Mouse (Mus musculus) C2C12 (cell line): ENCODE measurements around the gene Krtap28-10. TPM values are rescaled to one million over a fixed set of nuclear protein-coding genes. Genes with fewer than 3 reads are reported as not detected.

Experiments
- H3K27me3 ChIP-seq: one replicate; pipeline ENCODE4 v1.6.1; 2011; ENCODE audit not compliant: control insufficient read depth, insufficient read depth, insufficient read length
- H3K36me3 ChIP-seq: one replicate; pipeline ENCODE4 v1.6.1; 2011; ENCODE audit not compliant: control insufficient read depth, insufficient read depth
- H3K4me3 ChIP-seq: one replicate; pipeline ENCODE4 v1.5.1; 2011; ENCODE audit warnings: mild to moderate bottlenecking, control low read depth; ENCODE audit not compliant: poor library complexity, insufficient read depth, severe bottlenecking
- H3K79me2 ChIP-seq: one replicate; pipeline ENCODE4 v1.6.1; 2011; ENCODE audit not compliant: control insufficient read depth, insufficient read depth
- H3K79me3 ChIP-seq: one replicate; pipeline ENCODE4 v1.6.1; 2011; ENCODE audit warnings: low read depth, control low read depth
- H3ac ChIP-seq: one replicate; pipeline ENCODE3; 2011; ENCODE audit warnings: low read depth; ENCODE audit not compliant: control insufficient read depth, insufficient read length
- CEBPB ChIP-seq: IDR thresholded peaks from one replicate; pipeline ENCODE4 v1.6.1; 2011; ENCODE audit warnings: low read depth, mild to moderate bottlenecking, control low read depth, moderate library complexity
- CTCF ChIP-seq: IDR thresholded peaks from one replicate; pipeline ENCODE4 v1.5.1; 2011; ENCODE audit not compliant: control insufficient read depth, insufficient read depth, insufficient read length
- FOSL1 ChIP-seq: IDR thresholded peaks from one replicate; pipeline ENCODE4 v1.8.0; 2011; ENCODE audit warnings: mild to moderate bottlenecking, low read length; ENCODE audit not compliant: poor library complexity, insufficient read depth, severe bottlenecking
- MAX ChIP-seq: IDR thresholded peaks from one replicate; pipeline ENCODE4 v1.6.1; 2011; ENCODE audit warnings: mild to moderate bottlenecking, control low read depth
- MYOD1 ChIP-seq: IDR thresholded peaks from one replicate; pipeline ENCODE4 v1.6.1; 2011; ENCODE audit warnings: low read depth; ENCODE audit not compliant: control insufficient read depth, insufficient read length
- MYOG ChIP-seq: IDR thresholded peaks from one replicate; pipeline ENCODE4 v1.6.1; 2011; ENCODE audit not compliant: control insufficient read depth, insufficient read length; ENCODE audit errors: extremely low read depth
- USF1 ChIP-seq: IDR thresholded peaks from one replicate; pipeline ENCODE4 v1.6.1; 2011; ENCODE audit warnings: low read depth, mild to moderate bottlenecking, control low read depth, moderate library complexity
- long read RNA-seq, 2 experiments: library from polyadenylated mRNA; unstranded; transcript quantifications; one replicate each; pipeline ENCODE4 v2.0.0; 2019 to 2020
- polyA plus RNA-seq: library from polyadenylated mRNA; unstranded; fragments of >200 nt; fragmentation: generic; extraction: Trizol; gene quantifications from one replicate; pipeline ENCODE4 v1.2.1, GENCODE M21; 2012; ENCODE audit warnings: missing spikeins

Gene Krtap28-10
- not detected for polyA plus RNA-seq
- long read RNA-seq, experiment 1, result 0 reads
- long read RNA-seq, experiment 2, result 0 reads

DNA sequence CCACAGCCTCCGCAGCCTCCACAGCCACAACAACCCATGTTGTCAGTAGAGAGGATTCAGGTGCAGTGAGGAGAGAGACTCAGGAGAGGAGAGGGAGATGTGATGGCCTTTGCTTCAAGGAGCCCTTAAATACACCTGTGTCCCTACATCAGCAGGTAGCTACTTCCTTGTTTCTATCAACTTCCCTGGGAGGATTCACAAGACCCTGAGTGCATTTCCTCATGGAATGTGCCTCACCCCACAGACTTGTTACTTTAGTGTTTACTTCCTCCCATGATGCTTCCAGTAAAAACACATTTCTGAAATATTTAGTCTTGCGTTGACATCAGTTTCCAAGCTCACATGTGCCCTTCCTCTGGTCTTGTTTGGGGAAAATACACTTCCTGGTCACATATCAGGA is at the start of gene Krtap28-10:
TSS of gene Krtap28-10 (minus strand) at position 101 of the 400 bp plus-strand sequence.
- Histone ChIP-seq H3K4me3 (no peak within 1 kb of the TSS), H3K79me3 (no peaks in the 10 kb centered on the region), H3ac (no peak within 1 kb of the TSS), H3K27me3 (peaks cover 34% of the 10 kb centered on the region), H3K36me3 (no peaks in the 10 kb centered on the region), H3K79me2 (no peaks in the 10 kb centered on the region)
- TF ChIP-seq MYOD1, result no peak
- TF ChIP-seq CTCF, result no peak
- no peak for TF ChIP-seq MYOG
- no peak for TF ChIP-seq MAX
- no peak for TF ChIP-seq CEBPB
- no peak for TF ChIP-seq USF1
- TF ChIP-seq FOSL1, result no peak

DNA sequence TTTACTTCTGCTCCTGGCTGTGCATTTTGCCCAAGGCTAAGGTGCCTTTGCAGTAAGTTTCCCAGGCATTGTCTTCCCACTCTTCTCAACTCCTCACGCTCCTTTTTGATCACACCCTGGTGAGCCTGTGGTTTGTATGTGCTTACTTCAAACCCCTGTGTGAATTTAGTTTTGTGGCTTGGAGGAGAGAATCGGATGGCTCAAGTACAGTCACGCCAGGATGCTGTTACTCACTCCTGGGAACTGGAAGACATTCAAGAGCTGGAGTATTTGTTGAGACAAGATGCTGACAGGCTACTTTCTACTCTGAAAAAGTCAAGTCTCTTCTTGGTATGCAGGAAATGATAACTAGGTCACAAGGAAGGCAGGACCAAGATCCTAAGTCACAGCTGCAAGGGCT is 49.0 kb upstream of the Krtap28-10 start:
- TF ChIP-seq MAX (no peak), MYOD1 (no peak), CEBPB (no peak), USF1 (no peak)
- no peaks in the 10 kb centered on the region for H3K36me3 ChIP-seq
- no peaks in the 10 kb centered on the region for H3K27me3 ChIP-seq
- no peak overlapping the region for H3K4me3 ChIP-seq
- no peaks in the 10 kb centered on the region for H3K79me2 ChIP-seq
- no peaks in the 10 kb centered on the region for H3K79me3 ChIP-seq
- no peak overlapping the region for H3ac ChIP-seq

- H3K27me3 ChIP-seq, result no peaks in the 10 kb centered on the region
- no peak overlapping the region for H3K4me3 ChIP-seq
- H3K79me2 ChIP-seq, result no peaks in the 10 kb centered on the region
- H3ac ChIP-seq, result no peak overlapping the region
- H3K36me3 ChIP-seq, result no peaks in the 10 kb centered on the region
- no peaks in the 10 kb centered on the region for H3K79me3 ChIP-seq
- TF ChIP-seq FOSL1 (no peak), USF1 (no peak), MYOG (no peak), MAX (no peak), MYOD1 (no peak)
Measured at GRCm38 (mm10) chr1:83084790-83085189, 42.5 kb upstream of the Krtap28-10 start.

- Histone ChIP-seq H3K79me3 (no peaks in the 10 kb centered on the region), H3K79me2 (no peaks in the 10 kb centered on the region), H3K27me3 (peaks cover 8% of the 10 kb centered on the region), H3ac (no peak overlapping the region), H3K36me3 (no peaks in the 10 kb centered on the region), H3K4me3 (no peak overlapping the region)
- TF ChIP-seq USF1 (no peak), CEBPB (no peak), MYOD1 (no peak), MAX (no peak), MYOG (no peak), FOSL1 (no peak), CTCF (no peak)
Measured at GRCm38 (mm10) chr1:83077016-83077415, 34.7 kb upstream of the Krtap28-10 start.

DNA sequence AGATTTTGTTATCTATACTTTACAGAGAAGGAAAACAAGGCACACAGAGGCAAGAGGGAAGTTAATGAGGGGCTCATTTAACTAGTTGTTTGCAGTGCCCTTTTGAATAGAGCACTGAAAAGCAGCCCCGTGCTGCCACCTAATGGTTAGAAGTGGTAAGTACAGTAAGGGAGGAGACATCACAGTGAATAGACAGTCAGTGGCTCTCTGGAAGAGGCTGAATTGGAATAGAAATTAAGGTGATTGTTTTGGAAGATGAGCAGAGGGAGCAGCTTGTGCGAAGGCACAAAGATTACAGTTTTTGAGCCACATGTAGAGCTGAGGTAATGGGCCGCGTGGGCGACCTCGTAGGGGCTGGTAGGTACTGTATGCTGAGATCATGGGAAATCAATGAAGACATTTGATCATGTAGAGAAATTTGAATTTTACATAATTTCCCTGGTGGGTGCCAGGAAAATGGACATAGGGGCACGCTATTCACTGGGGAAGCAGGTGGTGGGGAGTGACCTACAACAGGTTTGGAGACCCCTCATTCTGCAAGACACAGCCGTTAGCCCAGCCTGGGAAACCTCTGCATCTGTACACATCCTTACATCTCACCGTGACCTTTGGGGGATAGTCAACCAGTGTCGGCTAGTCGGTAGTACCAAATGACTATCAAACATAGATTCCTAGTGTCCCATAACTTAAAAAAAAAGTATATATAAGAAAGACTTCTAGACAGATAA is 34.1 kb upstream of the Krtap28-10 start:
- H3ac ChIP-seq, result no peak overlapping the region
- peaks cover 8% of the 10 kb centered on the region for H3K27me3 ChIP-seq
- no peaks in the 10 kb centered on the region for H3K79me3 ChIP-seq
- H3K36me3 ChIP-seq, result no peaks in the 10 kb centered on the region
- H3K4me3 ChIP-seq, result no peak overlapping the region
- H3K79me2 ChIP-seq, result no peaks in the 10 kb centered on the region
- TF ChIP-seq MYOD1 (no peak), CEBPB (no peak), CTCF (no peak), FOSL1 (no peak), USF1 (no peak), MAX (no peak), MYOG (no peak)

- Histone ChIP-seq H3ac (no peak overlapping the region), H3K79me2 (no peaks in the 10 kb centered on the region), H3K36me3 (no peaks in the 10 kb centered on the region), H3K4me3 (no peak overlapping the region), H3K27me3 (peaks cover 8% of the 10 kb centered on the region), H3K79me3 (no peaks in the 10 kb centered on the region)
- no peak for TF ChIP-seq CEBPB
- TF ChIP-seq FOSL1, result no peak
- TF ChIP-seq MYOG, result no peak
- no peak for TF ChIP-seq MAX
- no peak for TF ChIP-seq MYOD1
- TF ChIP-seq CTCF, result no peak
- no peak for TF ChIP-seq USF1
Measured at GRCm38 (mm10) chr1:83075526-83076189, 33.4 kb upstream of the Krtap28-10 start.
